Mouse (Mus musculus) kidney, embryonic 16.5 days (tissue): Measurements from ENCODE around the gene Foxl2. TPM values are rescaled to one million over a fixed set of nuclear protein-coding genes. Genes with fewer than 3 reads are reported as not detected.
A peak's percentile ranks its signal among the peaks of the same experiment; 100 is the strongest.

ENCODE experiments used
- ATAC-seq: fragments of 200-750 bp; cut with Nextera tagmentation; 2 replicates; pipeline ENCODE4 v1.8.0; 2017; ENCODE audit warnings: moderate TSS enrichment; ENCODE audit not compliant: low FRiP score, low TSS enrichment
- H3K27ac ChIP-seq: fragments of 300-500 bp; sonication (generic); 2 replicates; pipeline ENCODE4 v1.5.1; 2014; ENCODE audit warnings: low read length
- H3K27me3 ChIP-seq: fragments of 300-500 bp; sonication (generic); 2 replicates; pipeline ENCODE4 v1.6.1; 2014; ENCODE audit warnings: low read length, control low read depth, mixed read lengths; ENCODE audit not compliant: insufficient read depth
- H3K36me3 ChIP-seq: fragments of 300-500 bp; sonication (generic); 2 replicates; pipeline ENCODE4 v1.6.1; 2014; ENCODE audit warnings: low read length, control low read depth, mixed read lengths; ENCODE audit not compliant: insufficient read depth
- H3K4me1 ChIP-seq: fragments of 300-500 bp; sonication (generic); 2 replicates; pipeline ENCODE4 v1.6.1; 2014; ENCODE audit warnings: low read length, control low read depth, mixed read lengths; ENCODE audit not compliant: insufficient read depth
- H3K4me2 ChIP-seq: fragments of 300-500 bp; sonication (generic); replicated peaks from 2 replicates; pipeline ENCODE4 v1.6.1; 2014; ENCODE audit warnings: low read depth, low read length
- H3K4me3 ChIP-seq: fragments of 300-500 bp; sonication (generic); 2 replicates; pipeline ENCODE4 v1.5.1; 2014; ENCODE audit warnings: mild to moderate bottlenecking, low read length
- H3K9ac ChIP-seq: fragments of 300-500 bp; sonication (generic); replicated peaks from 2 replicates; pipeline ENCODE4 v1.6.1; 2014; ENCODE audit warnings: low read length
- H3K9me3 ChIP-seq: fragments of 300-500 bp; sonication (generic); 2 replicates; pipeline ENCODE4 v1.6.1; 2016; ENCODE audit warnings: low read length, control low read depth
- WGBS: fragments of 180-500 bp; shearing (Covaris S2); extraction: QIAGEN DNeasy Blood & Tissue Kit; methylation state at CpG from one replicate; pipeline ENCODE4 v1.1.7; 2014; 5-methylcytosine and 5-hydroxymethylcytosine counted together
- polyA plus RNA-seq: library from polyadenylated mRNA; unstranded; fragments of >200 nt; fragmentation: Nextera tagmentation; extraction: Ambion mirVana; gene quantifications from 2 replicates; pipeline ENCODE4 v1.2.1, GENCODE M21; 2015

Foxl2 gene
- polyA plus RNA-seq, 1 experiment from 2014 or later = not detected

DNA sequence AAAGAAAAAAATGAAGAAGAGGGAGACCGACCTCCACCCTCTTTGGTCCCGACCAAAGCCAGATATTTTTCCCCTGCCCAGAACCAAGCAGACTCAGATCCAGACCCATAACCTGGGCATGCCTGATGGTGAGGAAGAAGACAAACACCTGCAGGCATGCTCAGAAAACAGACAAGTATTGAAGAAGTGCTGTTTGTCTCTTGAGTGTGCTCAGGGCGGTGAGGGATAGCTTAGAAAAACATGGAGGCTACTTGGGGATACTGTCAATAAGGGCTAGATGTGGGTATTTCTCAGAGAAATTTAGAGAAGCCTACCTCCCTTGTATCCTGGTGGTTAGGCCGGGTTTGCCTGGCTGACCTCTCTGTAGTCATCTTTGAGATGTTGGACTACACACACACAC lies 1.8 kb upstream of the Foxl2 start:
- peaks cover 87% of the 10 kb centered on the region for H3K27me3 ChIP-seq
- no peak overlapping the region for H3K27ac ChIP-seq
- H3K9me3 ChIP-seq = no peaks in the 10 kb centered on the region
- H3K36me3 ChIP-seq = no peaks in the 10 kb centered on the region
- no peak for ATAC-seq
- no peak overlapping the region for H3K9ac ChIP-seq
- H3K4me3 ChIP-seq = no peak overlapping the region
- H3K4me2 ChIP-seq = no peak overlapping the region
- H3K4me1 ChIP-seq = peaks cover 32% of the 10 kb centered on the region
- 3% methylated on average over 4 of the region's 4 CpGs for WGBS

DNA sequence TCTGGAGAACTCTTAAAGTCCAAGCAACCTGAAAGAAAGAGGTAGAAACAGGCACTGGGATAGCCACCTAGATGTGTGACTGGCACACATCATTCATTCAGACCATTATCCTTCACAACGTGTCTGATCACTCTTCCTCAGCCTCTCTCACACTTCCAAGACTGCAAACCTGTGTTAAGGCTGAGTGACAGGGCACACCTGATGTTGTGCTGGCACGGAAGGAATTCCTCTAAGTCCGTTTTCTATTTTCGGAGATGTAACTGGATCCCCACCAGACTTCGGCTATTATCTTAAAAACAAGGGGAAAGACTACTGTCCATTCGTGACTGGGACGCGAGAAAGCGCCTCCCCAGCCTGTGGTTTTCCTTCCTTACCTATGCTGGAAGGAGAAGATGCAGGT lies 1.3 kb upstream of the Foxl2 start:
- 4% methylated on average over 9 of the region's 9 CpGs for WGBS
- Histone ChIP-seq H3K27me3 (peaks cover 88% of the 10 kb centered on the region), H3K27ac (no peak overlapping the region), H3K9ac (no peak overlapping the region), H3K4me1 (peaks cover 32% of the 10 kb centered on the region), H3K36me3 (no peaks in the 10 kb centered on the region), H3K4me3 (no peak overlapping the region), H3K9me3 (no peaks in the 10 kb centered on the region), H3K4me2 (no peak overlapping the region)
- ATAC-seq = no peak

DNA sequence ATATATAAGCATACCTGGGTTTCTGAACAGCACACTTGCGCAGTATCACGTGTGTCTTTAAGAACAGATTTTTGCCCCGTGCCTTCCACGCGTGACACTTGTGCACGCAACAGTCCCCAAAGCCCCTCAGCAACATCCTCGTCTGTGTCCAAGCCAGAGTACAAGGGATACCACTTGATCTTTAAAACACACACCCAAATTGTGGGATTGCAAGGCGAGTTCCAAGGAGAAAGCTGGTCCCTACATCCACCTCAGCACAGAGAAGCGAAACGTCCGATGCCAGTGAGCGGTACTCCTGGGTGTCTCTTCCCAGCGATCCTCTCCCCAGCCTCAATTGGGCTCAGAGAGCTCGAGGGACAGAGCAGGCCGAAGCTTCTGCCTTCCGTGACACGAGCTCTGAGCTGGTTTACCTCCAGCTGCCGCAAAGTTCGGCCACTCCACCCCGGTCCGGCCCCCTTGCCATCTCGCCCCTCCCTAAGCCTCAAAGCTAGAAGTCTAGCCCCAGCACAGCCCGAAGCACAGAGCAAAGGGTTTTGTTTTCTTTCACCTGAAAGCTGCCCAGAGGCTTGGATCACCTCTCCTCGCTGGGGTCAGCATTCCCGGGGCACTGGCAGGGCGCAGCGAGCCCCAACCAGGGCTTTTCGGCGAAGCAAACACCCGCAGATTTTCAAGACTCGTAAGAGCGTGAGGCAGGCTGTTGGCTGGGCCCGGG lies 541 bp upstream of the Foxl2 start:
- no peak overlapping the region for H3K27ac ChIP-seq
- peaks cover 90% of the 10 kb centered on the region for H3K27me3 ChIP-seq
- H3K4me2 ChIP-seq = peak overlapping the region; percentile 77
- H3K4me3 ChIP-seq = peak overlapping the region; percentile 39
- H3K9me3 ChIP-seq = no peaks in the 10 kb centered on the region
- H3K4me1 ChIP-seq = peaks cover 32% of the 10 kb centered on the region
- WGBS = 2% methylated on average over 33 of the region's 33 CpGs
- H3K9ac ChIP-seq = 0 out of 2 replicates have a peak overlapping the region, but pooled peaks have one; percentile 11
- no peak for ATAC-seq
- H3K36me3 ChIP-seq = no peaks in the 10 kb centered on the region

DNA sequence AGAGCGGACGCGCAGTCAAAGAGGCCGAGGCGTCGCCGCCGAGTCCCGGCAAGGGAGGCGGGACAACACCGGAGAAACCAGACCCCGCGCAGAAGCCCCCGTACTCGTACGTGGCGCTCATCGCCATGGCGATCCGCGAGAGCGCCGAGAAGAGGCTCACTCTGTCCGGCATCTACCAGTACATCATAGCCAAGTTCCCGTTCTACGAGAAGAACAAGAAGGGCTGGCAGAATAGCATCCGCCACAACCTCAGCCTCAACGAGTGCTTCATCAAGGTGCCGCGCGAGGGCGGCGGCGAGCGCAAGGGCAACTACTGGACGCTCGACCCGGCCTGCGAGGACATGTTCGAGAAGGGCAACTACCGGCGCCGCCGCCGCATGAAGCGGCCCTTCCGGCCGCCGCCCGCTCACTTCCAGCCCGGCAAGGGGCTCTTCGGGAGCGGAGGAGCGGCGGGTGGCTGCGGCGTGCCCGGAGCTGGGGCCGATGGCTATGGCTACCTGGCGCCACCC lies 682 bp downstream of the Foxl2 start:
- Histone ChIP-seq H3K4me1 (peaks cover 32% of the 10 kb centered on the region), H3K9ac (no peak overlapping the region), H3K27me3 (peaks cover 91% of the 10 kb centered on the region), H3K4me3 (peak overlapping the region; percentile 39), H3K9me3 (no peaks in the 10 kb centered on the region), H3K4me2 (peak overlapping the region; percentile 77), H3K27ac (no peak overlapping the region), H3K36me3 (no peaks in the 10 kb centered on the region)
- WGBS = under 1% methylated on average over 59 of the region's 60 CpGs
- ATAC-seq = 0 out of 2 replicates have a peak, but pooled peaks have one; percentile 2

DNA sequence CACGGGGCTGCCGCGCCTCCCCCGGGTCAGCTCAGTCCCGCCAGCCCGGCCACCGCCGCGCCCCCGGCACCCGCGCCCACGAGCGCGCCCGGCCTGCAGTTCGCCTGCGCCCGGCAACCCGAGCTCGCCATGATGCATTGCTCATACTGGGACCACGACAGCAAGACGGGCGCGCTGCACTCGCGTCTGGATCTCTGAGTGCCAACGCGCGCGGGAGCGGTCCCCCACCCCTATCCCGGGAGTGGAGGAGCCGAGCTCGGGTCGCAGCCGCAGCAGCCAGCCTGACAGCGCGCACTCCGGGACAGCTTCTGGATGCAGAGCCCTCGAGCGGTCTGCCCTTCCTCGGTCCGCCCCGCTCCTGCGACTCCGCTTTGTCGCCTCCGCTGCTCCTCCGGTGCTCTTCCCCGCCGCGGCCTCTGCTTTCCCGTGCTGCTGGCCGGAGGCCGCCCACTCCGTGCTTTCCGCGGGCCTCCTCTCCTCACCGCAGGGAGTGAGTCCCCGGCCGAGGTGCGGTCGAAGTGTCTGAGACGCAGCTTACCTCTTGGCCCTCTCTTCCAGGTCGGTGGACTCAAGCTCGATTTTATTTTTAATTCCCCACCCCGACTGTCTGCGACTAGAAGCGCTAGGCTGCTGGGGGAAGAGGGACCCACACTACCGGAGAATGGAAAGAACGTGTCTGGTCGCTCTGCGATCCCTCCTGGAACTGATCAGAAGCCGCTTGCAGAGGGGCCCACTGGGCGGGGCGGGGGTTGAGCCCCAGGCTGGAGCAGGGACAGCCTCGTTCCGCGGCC lies 1.7 kb downstream of the Foxl2 start:
- peak; percentile 20 for ATAC-seq

DNA sequence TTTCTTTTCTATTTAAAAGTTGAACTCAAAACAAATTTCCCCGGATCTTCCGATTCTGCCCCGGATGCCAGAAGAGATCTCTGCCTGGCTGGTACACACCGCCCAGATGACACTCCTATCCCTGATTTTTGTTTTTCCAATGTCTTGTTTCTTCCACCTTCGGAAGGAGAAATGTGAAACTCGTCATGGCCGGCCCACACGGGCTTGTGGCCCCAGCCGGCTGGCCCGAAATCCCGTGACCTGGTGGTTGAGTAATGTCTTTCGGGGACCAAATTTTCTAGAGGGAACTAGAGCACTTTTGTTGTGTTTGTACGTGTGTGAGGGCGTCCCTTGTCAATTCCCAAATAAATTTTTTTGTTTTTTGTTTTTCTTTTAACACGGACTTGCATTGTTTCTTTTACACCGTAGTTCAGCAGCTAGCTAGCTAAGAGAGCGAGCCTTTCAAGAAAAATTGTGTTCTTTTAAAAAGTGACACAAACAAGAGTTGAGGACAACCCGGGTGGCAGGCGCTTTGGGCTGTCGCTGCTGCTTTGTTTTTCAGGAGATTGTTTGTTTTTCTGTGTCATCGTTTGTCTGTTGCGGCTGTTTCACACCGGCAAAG lies 2.8 kb downstream of the Foxl2 start:
- Histone ChIP-seq H3K27ac (no peak overlapping the region), H3K4me3 (no peak overlapping the region), H3K9ac (no peak overlapping the region), H3K4me2 (no peak overlapping the region), H3K9me3 (no peaks in the 10 kb centered on the region), H3K4me1 (peaks cover 26% of the 10 kb centered on the region), H3K27me3 (peaks cover 91% of the 10 kb centered on the region), H3K36me3 (no peaks in the 10 kb centered on the region)
- WGBS = 1% methylated on average over 23 of the region's 23 CpGs
- ATAC-seq = no peak

More for the DNA sequence above, 1.7 kb downstream of the Foxl2 start:
- peaks cover 91% of the 10 kb centered on the region for H3K27me3 ChIP-seq
- H3K9me3 ChIP-seq = no peaks in the 10 kb centered on the region
- H3K9ac ChIP-seq = peak overlapping the region; percentile 35; the same call in 1 of the 2 replicates
- H3K4me3 ChIP-seq = peak overlapping the region; percentile 39
- peaks cover 32% of the 10 kb centered on the region for H3K4me1 ChIP-seq
- no peak overlapping the region for H3K27ac ChIP-seq
- H3K36me3 ChIP-seq = no peaks in the 10 kb centered on the region
- WGBS = under 1% methylated on average over 80 of the region's 80 CpGs
- peak overlapping the region; percentile 77 for H3K4me2 ChIP-seq

DNA sequence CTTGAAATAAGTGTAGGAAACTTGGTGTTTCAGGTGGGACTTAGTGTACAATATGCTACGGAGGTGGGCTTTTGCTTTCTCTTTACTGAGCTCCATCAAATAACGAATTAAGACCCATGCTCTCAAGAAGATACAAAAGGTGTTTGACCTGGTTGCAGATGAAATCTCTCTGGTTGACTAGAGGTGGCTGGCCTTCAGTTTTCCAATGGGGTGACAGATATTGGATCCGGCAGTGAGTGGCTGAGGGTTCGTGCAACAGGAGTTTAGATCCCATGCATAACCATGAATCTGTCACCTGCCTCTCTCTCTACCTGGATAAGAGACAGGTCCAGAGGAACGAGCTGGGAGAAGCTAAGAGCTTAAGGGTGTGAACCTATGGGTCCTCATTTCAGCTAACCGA lies 3.5 kb downstream of the Foxl2 start:
- ATAC-seq = no peak
- H3K4me1 ChIP-seq = peaks cover 26% of the 10 kb centered on the region
- H3K9me3 ChIP-seq = no peaks in the 10 kb centered on the region
- H3K4me2 ChIP-seq = no peak overlapping the region
- H3K27me3 ChIP-seq = peaks cover 91% of the 10 kb centered on the region
- no peak overlapping the region for H3K27ac ChIP-seq
- no peaks in the 10 kb centered on the region for H3K36me3 ChIP-seq
- H3K4me3 ChIP-seq = no peak overlapping the region
- no peak overlapping the region for H3K9ac ChIP-seq
- WGBS = 5% methylated on average over 6 of the region's 6 CpGs

DNA sequence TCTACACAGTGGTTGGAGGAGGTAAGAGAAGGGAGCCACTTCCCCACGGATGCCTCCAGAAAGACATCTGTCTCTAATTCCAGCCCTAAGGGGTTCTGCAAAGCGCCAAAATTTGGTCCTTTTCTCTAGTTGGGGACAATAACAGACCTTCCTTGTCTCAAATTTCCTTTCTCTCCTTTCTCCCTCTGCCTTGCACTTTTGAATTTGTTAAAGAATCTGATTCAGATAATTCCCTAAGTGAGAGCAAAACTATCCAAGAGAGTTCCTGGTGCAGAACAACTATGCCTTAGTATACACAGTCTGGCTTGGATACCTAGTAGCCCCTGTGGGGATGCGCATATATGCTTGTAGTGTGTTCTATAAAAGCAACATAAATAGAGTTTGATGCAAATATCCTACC lies 4.8 kb downstream of the Foxl2 start:
- Histone ChIP-seq H3K27ac (no peak overlapping the region), H3K4me2 (no peak overlapping the region), H3K4me1 (peaks cover 24% of the 10 kb centered on the region), H3K4me3 (no peak overlapping the region), H3K9me3 (no peaks in the 10 kb centered on the region), H3K36me3 (no peaks in the 10 kb centered on the region), H3K9ac (no peak overlapping the region), H3K27me3 (peaks cover 91% of the 10 kb centered on the region)
- ATAC-seq = no peak
- WGBS = 23% methylated on average over 3 of the region's 3 CpGs

DNA sequence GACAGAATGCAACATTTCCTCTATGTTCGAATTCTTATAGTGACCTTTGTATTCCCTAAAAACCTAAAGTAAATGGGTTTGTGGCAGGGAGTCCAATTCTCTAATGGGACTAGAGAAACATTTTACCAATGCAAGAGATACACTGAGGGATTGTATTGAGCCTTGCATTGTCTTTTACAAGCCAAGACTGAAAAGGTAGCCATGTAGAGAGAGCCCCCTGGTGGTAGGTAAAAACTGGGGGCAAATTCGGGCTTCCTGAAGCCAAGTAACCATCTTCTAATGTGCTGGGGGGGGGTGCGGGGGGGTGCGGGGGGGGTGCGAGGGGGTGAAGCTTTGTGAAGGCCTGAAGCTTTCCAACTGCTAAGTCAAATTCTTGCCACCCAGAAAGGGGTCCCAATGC lies 5.3 kb downstream of the Foxl2 start:
- Histone ChIP-seq H3K9ac (no peak overlapping the region), H3K36me3 (no peaks in the 10 kb centered on the region), H3K4me1 (peaks cover 19% of the 10 kb centered on the region), H3K27ac (no peak overlapping the region), H3K9me3 (no peaks in the 10 kb centered on the region), H3K27me3 (peaks cover 91% of the 10 kb centered on the region), H3K4me2 (no peak overlapping the region), H3K4me3 (no peak overlapping the region)
- ATAC-seq = no peak
- WGBS = 14% methylated on average over 5 of the region's 5 CpGs
